Mouse (Mus musculus) cortical plate, adult 2 months (tissue): Measurements from ENCODE around the gene Peli1.

Experiments used
- CTCF ChIP-seq: fragments of 200-500 bp; IDR thresholded peaks from 2 replicates; pipeline ENCODE4 v1.5.1; 2011; ENCODE audit warnings: mild to moderate bottlenecking, control low read depth, low read length; ENCODE audit not compliant: insufficient read depth; ENCODE audit errors: extremely low read depth
- POLR2A ChIP-seq: fragments of 200-500 bp; IDR thresholded peaks from 2 replicates; pipeline ENCODE4 v1.6.1; 2011; ENCODE audit warnings: mild to moderate bottlenecking, low read length, control low read depth; ENCODE audit not compliant: insufficient read depth; ENCODE audit errors: extremely low read depth

DNA sequence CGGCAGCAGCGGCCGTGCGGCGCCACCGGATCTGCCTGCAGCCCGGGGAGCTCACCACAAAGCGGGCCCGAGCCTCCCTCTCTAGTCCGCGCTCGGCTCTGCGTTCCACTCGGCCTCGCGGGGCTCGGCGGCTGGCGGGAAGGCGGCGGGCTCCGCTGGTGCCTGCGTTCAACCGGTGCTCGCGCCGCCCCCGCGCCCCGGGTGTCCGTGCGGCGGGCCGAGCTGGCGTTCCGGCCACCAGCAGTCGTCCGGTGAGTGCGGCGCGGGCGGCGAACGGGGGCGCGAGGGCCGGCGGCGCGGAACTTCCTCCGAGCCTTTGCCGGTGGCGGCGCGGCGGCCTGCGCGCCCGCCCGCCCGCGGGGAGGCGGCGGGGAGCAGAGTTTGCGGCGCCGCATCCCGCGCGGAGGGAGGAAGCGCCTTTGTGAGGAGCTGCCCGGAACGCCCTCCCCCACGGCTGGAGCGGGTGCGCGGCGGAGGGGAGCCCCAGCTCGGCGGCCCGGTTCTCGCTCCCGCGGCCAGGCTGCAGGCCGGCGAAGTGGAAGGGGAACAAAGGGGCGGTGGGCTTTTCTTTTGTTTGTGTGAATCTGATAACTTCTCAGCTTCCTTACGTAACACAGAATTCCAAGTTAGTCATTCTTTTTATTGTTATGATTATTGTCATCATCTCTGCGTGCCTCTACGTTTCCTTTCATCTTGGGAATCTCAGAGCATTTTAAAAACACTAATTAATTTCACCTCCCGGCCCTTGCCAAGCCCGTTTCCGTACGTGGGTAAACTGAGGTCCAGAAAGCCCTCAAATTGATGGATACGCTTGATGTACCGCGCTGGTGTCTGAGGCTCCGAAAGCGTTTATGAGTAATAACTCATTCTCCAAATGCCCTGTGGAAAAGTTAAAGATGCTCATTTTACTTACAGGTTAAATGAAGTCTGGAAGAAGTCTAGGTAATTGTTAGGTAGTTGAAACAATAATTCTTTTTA, 626 bp downstream of the Peli1 start:
- TF ChIP-seq CTCF (no peak), POLR2A (no peak)
